Mouse (Mus musculus) MEL (cell line): ENCODE measurements at regions not wholly inside any gene's neighbourhood (a gene's known extent, or its start where the extent isn't known, plus 50 kb on each side); places are given as distances from the start of the nearest gene placed in this dataset.
A peak's percentile ranks its signal among the peaks of the same experiment; 100 is the strongest.

Experiments
- DNase-seq: peaks from one replicate; pipeline ENCODE4 v3.0.0; 2011; ENCODE audit warnings: low read depth, low spot score
- H3K27ac ChIP-seq: 2 replicates; pipeline ENCODE4 v1.5.1; 2012; ENCODE audit warnings: low read depth, mild to moderate bottlenecking, control low read depth, low read length, moderate library complexity; ENCODE audit not compliant: control insufficient read depth
- H3K27me3 ChIP-seq, 2 experiments: fragments of 150-350 bp in 1 of 2; sonication (generic) in 1 of 2; 2 replicates each; pipeline ENCODE4 v1.6.1; 2012; ENCODE audit warnings: low read length in 2 of 2, mild to moderate bottlenecking in 2 of 2, improper control_type of control experiment in 1 of 2, moderate library complexity in 1 of 2; ENCODE audit not compliant: insufficient read depth in 2 of 2, control insufficient read depth in 1 of 2
- H3K36me3 ChIP-seq, 2 experiments: 2 replicates each; pipeline ENCODE4 v1.6.1; 2012 to 2014; ENCODE audit warnings: low read length in 2 of 2, improper control_type of control experiment in 1 of 2, inconsistent platforms in 1 of 2, mild to moderate bottlenecking in 1 of 2; ENCODE audit not compliant: insufficient read depth in 2 of 2, control insufficient read depth in 1 of 2
- H3K4me1 ChIP-seq, 2 experiments: fragments of 150-350 bp in 1 of 2; sonication (generic) in 1 of 2; 2 replicates each; pipeline ENCODE4 v1.6.1; 2012; ENCODE audit warnings: low read length in 2 of 2, improper control_type of control experiment in 1 of 2, mild to moderate bottlenecking in 1 of 2; ENCODE audit not compliant: insufficient read depth in 2 of 2, control insufficient read depth in 1 of 2
- H3K4me3 ChIP-seq, 2 experiments: fragments of 150-350 bp in 1 of 2; sonication (generic) in 1 of 2; 2 replicates each; pipeline ENCODE4 v1.5.1; 2012; ENCODE audit warnings: low read depth in 2 of 2, low read length in 2 of 2, mild to moderate bottlenecking in 2 of 2, moderate library complexity in 2 of 2, control low read depth in 1 of 2, improper control_type of control experiment in 1 of 2; ENCODE audit not compliant: control insufficient read depth in 1 of 2, insufficient read depth in 1 of 2
- H3K79me2 ChIP-seq: 2 replicates; pipeline ENCODE4 v1.6.1; 2012; ENCODE audit warnings: mild to moderate bottlenecking, low read length, moderate library complexity; ENCODE audit not compliant: control insufficient read depth, poor library complexity, insufficient read depth
- H3K9ac ChIP-seq: 2 replicates; pipeline ENCODE4 v1.6.1; 2012; ENCODE audit warnings: low read depth, mild to moderate bottlenecking, control low read depth, low read length, moderate library complexity; ENCODE audit not compliant: control insufficient read depth, poor library complexity, severe bottlenecking
- H3K9me3 ChIP-seq: fragments of 150-350 bp; sonication (generic); replicated peaks from 2 replicates; pipeline ENCODE4 v1.6.1; 2012; ENCODE audit warnings: mild to moderate bottlenecking, low read length, improper control_type of control experiment, moderate library complexity; ENCODE audit not compliant: insufficient read depth
- BHLHE40 ChIP-seq: IDR thresholded peaks from 2 replicates; pipeline ENCODE4 v1.6.1; 2012; ENCODE audit warnings: low read depth, mild to moderate bottlenecking, inconsistent platforms, low read length, improper control_type of control experiment, borderline replicate concordance
- CHD1 ChIP-seq: IDR thresholded peaks from 2 replicates; pipeline ENCODE4 v1.6.1; 2012; ENCODE audit warnings: low read depth, mild to moderate bottlenecking, inconsistent platforms, low read length, improper control_type of control experiment
- CHD2 ChIP-seq: IDR thresholded peaks from 2 replicates; pipeline ENCODE4 v1.6.1; 2011; ENCODE audit warnings: low read length, improper control_type of control experiment
- CTCF ChIP-seq, 3 experiments: IDR thresholded peaks in 2 of 3; conservative IDR thresholded peaks in 1 of 3; 2 replicates each; pipeline ENCODE4 v1.5.1; 2011 to 2012; ENCODE audit warnings: low read length in 3 of 3, low read depth in 2 of 3, mild to moderate bottlenecking in 2 of 3, improper control_type of control experiment in 1 of 3, inconsistent platforms in 1 of 3, mixed read lengths in 1 of 3, moderate library complexity in 1 of 3; ENCODE audit not compliant: control insufficient read depth in 1 of 3, insufficient read depth in 1 of 3, poor library complexity in 1 of 3, severe bottlenecking in 1 of 3
- E2F4 ChIP-seq: IDR thresholded peaks from 2 replicates; pipeline ENCODE4 v1.6.1; 2011; ENCODE audit warnings: low read depth, low read length, improper control_type of control experiment, borderline replicate concordance
- ELF1 ChIP-seq: IDR thresholded peaks from 2 replicates; pipeline ENCODE4 v1.6.1; 2014; ENCODE audit warnings: low read depth, mild to moderate bottlenecking, inconsistent platforms, low read length, improper control_type of control experiment, moderate library complexity
- EP300 ChIP-seq, 2 experiments: IDR thresholded peaks; 2 replicates each; pipeline ENCODE4 v1.6.1; 2011; ENCODE audit warnings: improper control_type of control experiment in 2 of 2, low read length in 2 of 2, low read depth in 1 of 2, mild to moderate bottlenecking in 1 of 2
- ETS1 ChIP-seq: IDR thresholded peaks from 2 replicates; pipeline ENCODE4 v1.6.1; 2012; ENCODE audit warnings: low read depth, mild to moderate bottlenecking, inconsistent platforms, low read length, improper control_type of control experiment, moderate library complexity
- GATA1 ChIP-seq: IDR thresholded peaks from 2 replicates; pipeline ENCODE4 v1.6.1; 2011; ENCODE audit warnings: low read depth, low read length, improper control_type of control experiment
- JUND ChIP-seq: IDR thresholded peaks from 2 replicates; pipeline ENCODE4 v1.6.1; 2011; ENCODE audit warnings: low read depth, mild to moderate bottlenecking, improper control_type of control experiment, low read length
- MAFK ChIP-seq: IDR thresholded peaks from 2 replicates; pipeline ENCODE4 v1.6.1; 2011; ENCODE audit warnings: low read depth, mild to moderate bottlenecking, low read length, improper control_type of control experiment, borderline replicate concordance
- MEF2A ChIP-seq: IDR thresholded peaks from 2 replicates; pipeline ENCODE4 v1.6.1; 2014; ENCODE audit warnings: low read depth, mild to moderate bottlenecking, inconsistent platforms, low read length, improper control_type of control experiment; ENCODE audit not compliant: poor library complexity, insufficient replicate concordance, severe bottlenecking; ENCODE audit errors: extremely low read depth
- MXI1 ChIP-seq: IDR thresholded peaks from 2 replicates; pipeline ENCODE4 v1.6.1; 2011; ENCODE audit warnings: mild to moderate bottlenecking, low read depth, low read length, improper control_type of control experiment
- MYB ChIP-seq: IDR thresholded peaks from 2 replicates; pipeline ENCODE4 v1.6.1; 2011; ENCODE audit warnings: mild to moderate bottlenecking, low read depth, low read length, improper control_type of control experiment
- MYC ChIP-seq: IDR thresholded peaks from 2 replicates; pipeline ENCODE4 v1.6.1; 2011; ENCODE audit warnings: low read depth, mild to moderate bottlenecking, low read length, improper control_type of control experiment, moderate library complexity
- NELFE ChIP-seq: IDR thresholded peaks from 2 replicates; pipeline ENCODE4 v1.6.1; 2011; ENCODE audit warnings: low read depth, low read length, improper control_type of control experiment
- POLR2A ChIP-seq, 2 experiments: IDR thresholded peaks; 2 replicates each; pipeline ENCODE4 v1.6.1; 2011 to 2012; ENCODE audit warnings: low read length in 2 of 2, mild to moderate bottlenecking in 2 of 2, control low read depth in 1 of 2, improper control_type of control experiment in 1 of 2, low read depth in 1 of 2, moderate library complexity in 1 of 2; ENCODE audit not compliant: control insufficient read depth in 1 of 2, insufficient read depth in 1 of 2, poor library complexity in 1 of 2
- RCOR1 ChIP-seq: IDR thresholded peaks from 2 replicates; pipeline ENCODE4 v1.6.1; 2012; ENCODE audit warnings: low read depth, mild to moderate bottlenecking, inconsistent platforms, low read length, improper control_type of control experiment
- SIN3A ChIP-seq: IDR thresholded peaks from 2 replicates; pipeline ENCODE4 v1.6.1; 2012; ENCODE audit warnings: low read length, improper control_type of control experiment, inconsistent platforms
- SMC3 ChIP-seq: IDR thresholded peaks from 2 replicates; pipeline ENCODE4 v1.6.1; 2011; ENCODE audit warnings: low read depth, low read length, improper control_type of control experiment
- TAL1 ChIP-seq: IDR thresholded peaks from 2 replicates; pipeline ENCODE4 v1.6.1; 2012; ENCODE audit warnings: mild to moderate bottlenecking, inconsistent platforms, low read length, moderate library complexity, mixed read lengths
- TBP ChIP-seq: IDR thresholded peaks from 2 replicates; pipeline ENCODE4 v1.8.0; 2011; ENCODE audit warnings: low read depth, low read length, improper control_type of control experiment
- TCF12 ChIP-seq: IDR thresholded peaks from 2 replicates; pipeline ENCODE4 v1.6.1; 2014; ENCODE audit warnings: low read depth, mild to moderate bottlenecking, inconsistent platforms, low read length, improper control_type of control experiment, moderate library complexity
- UBTF ChIP-seq: IDR thresholded peaks from 2 replicates; pipeline ENCODE4 v1.6.1; 2012; ENCODE audit warnings: low read depth, mild to moderate bottlenecking, inconsistent platforms, low read length, improper control_type of control experiment, moderate library complexity, borderline replicate concordance; ENCODE audit not compliant: insufficient read depth
- ZKSCAN1 ChIP-seq: IDR thresholded peaks from 2 replicates; pipeline ENCODE4 v1.6.1; 2012; ENCODE audit warnings: low read depth, mild to moderate bottlenecking, inconsistent platforms, low read length, improper control_type of control experiment, moderate library complexity
- ZNF384 ChIP-seq: IDR thresholded peaks from 2 replicates; pipeline ENCODE4 v1.6.1; 2012; ENCODE audit warnings: low read depth, mild to moderate bottlenecking, inconsistent platforms, low read length, improper control_type of control experiment

DNA sequence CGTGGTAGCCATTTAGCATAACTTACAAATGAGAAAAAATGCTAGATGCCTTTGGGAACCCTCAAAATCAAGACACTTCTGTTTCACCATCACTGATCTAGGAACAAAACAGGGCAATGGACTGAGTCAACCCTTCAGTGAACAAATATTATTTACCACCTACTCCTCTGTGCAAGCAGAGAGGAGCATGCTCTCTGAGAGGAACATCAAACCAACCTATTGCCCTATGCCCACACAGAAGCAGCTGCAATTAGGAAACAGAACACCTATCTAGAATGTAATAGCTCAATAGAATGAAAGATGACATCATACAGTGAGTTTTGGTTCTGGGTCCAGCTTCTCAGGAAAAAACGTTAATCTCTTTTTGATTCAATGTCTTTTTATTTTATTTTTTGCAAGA, 69.0 kb upstream of the Nrip1 start:
- no peaks in the 10 kb centered on the region for H3K27me3 ChIP-seq

DNA sequence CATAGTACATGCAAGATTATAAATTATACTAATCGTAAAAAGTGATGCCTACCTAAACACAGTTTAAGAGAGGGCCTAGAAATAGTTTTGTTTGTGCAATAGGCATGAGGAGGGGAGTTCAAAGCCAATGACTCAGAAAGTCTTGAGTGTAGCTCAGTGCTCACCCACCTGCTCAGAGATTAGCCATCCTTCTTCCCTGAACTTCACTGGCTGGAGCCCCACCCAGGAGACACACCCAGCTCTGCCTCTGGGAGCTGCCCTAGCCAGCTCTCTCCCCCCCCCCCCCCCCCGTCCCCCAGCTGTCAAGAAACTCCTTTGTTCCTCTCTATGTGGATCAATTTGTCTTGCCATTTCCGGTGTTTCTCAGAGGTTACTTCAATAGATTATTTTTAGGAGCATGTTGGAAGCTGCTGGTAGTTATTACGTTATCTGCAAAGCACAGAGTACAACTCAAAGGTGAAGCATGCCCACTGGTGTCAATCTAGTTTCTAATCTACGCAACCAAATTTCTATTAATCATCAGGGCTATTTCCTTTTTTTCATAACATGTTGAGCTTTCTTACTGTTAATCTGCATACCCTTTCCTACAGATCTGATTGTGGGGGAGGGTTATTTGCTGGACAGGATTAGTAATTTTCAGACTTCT, 68.3 kb upstream of the Nrip1 start:
- H3K27ac ChIP-seq, result peak overlapping the region; percentile 43; the same call in 1 of the 2 replicates
- H3K79me2 ChIP-seq, result no peaks in the 10 kb centered on the region
- H3K27me3 ChIP-seq, result no peaks in the 10 kb centered on the region
- no peak overlapping the region for H3K4me3 ChIP-seq
- no peak overlapping the region for H3K9ac ChIP-seq
- H3K36me3 ChIP-seq, result peaks cover 0 to 35% of the 10 kb centered on the region in 2 experiments; a peak in 2 of 4 replicates
- DNase-seq, result peak; percentile 81
- H3K4me1 ChIP-seq, result peaks cover 14 to 19% of the 10 kb centered on the region in 2 experiments
- H3K9me3 ChIP-seq, result no peaks in the 10 kb centered on the region
- TF ChIP-seq GATA1 (peak; percentile 95), MEF2A (peak; percentile 82; the same call in 1 of the 2 replicates), MXI1 (peak; percentile 62), ZNF384 (peak; percentile 41; the same call in 1 of the 2 replicates), MYC (peak; percentile 75; the same call in 1 of the 2 replicates), RCOR1 (peak; percentile 95), JUND (no peak), ETS1 (peak; percentile 93), TAL1 (peak; percentile 82), EP300 (IDR thresholded peaks at IDR 0.05; ENCODE audit: low read depth in 1 of 2, low read length in 2 of 2) (peak; percentile 91 to 94), CTCF (IDR thresholded peaks at IDR 0.05 in 2 of 3, conservative IDR thresholded peaks at IDR 0.05 in 1 of 3; ENCODE audit: control insufficient read depth in 1 of 3, insufficient read depth in 1 of 3, low read depth in 2 of 3, low read length in 3 of 3, poor library complexity in 1 of 3, severe bottlenecking in 1 of 3) (no peak), TCF12 (peak; percentile 93), MYB (peak; percentile 43; the same call in 1 of the 2 replicates), BHLHE40 (peak; percentile 46; the same call in 1 of the 2 replicates), SIN3A (peak; percentile 65), ELF1 (peak; percentile 34; the same call in 1 of the 2 replicates), TBP (no peak), POLR2A (IDR thresholded peaks at IDR 0.05; ENCODE audit: control insufficient read depth in 1 of 2, insufficient read depth in 1 of 2, low read depth in 1 of 2, low read length in 2 of 2, poor library complexity in 1 of 2) (no peak)

More for the DNA sequence above, 69.0 kb upstream of the Nrip1 start:
- TF ChIP-seq MEF2A (no peak), NELFE (no peak), SMC3 (no peak), MYB (no peak), TCF12 (no peak), UBTF (no peak), MAFK (no peak), JUND (no peak), BHLHE40 (no peak), ETS1 (no peak), E2F4 (no peak), CHD2 (no peak), CTCF (IDR thresholded peaks at IDR 0.05 in 2 of 3, conservative IDR thresholded peaks at IDR 0.05 in 1 of 3; ENCODE audit: control insufficient read depth in 1 of 3, insufficient read depth in 1 of 3, low read depth in 2 of 3, low read length in 3 of 3, poor library complexity in 1 of 3, severe bottlenecking in 1 of 3) (no peak), ZKSCAN1 (no peak), CHD1 (no peak), SIN3A (no peak)
- no peak overlapping the region for H3K9ac ChIP-seq
- H3K9me3 ChIP-seq, result no peaks in the 10 kb centered on the region
- H3K79me2 ChIP-seq, result no peaks in the 10 kb centered on the region
- peaks cover 0 to 35% of the 10 kb centered on the region in 2 experiments; a peak in 2 of 4 replicates for H3K36me3 ChIP-seq
- no peak for DNase-seq
- H3K4me3 ChIP-seq, result no peak overlapping the region
- H3K27ac ChIP-seq, result peak overlapping the region; percentile 74
- H3K4me1 ChIP-seq, result peaks cover 14 to 19% of the 10 kb centered on the region in 2 experiments
